In genomic region chr2:22957415-22957814, GRCm38 (mm10) we compare ENCODE assay signal across 18 mouse cellular contexts.
DNase-seq lines count a peak whose midpoint lies in the region; ATAC-seq and TF ChIP-seq lines count a peak whose summit lies in the region.
"Had no signal": no experiment of that assay in that cellular context is flagged by ENCODE, and none has a peak within 500 bp of the region (broad histone marks: within the 10 kb centered on the region; RNA-seq: fewer than 3 reads in every experiment).

No protein-coding gene starts in this region.

- peaks cover 14% of the 10 kb centered on the region for H3K4me1 ChIP-seq in liver, embryonic 12.5 days
- no peaks in the 10 kb centered on the region for H3K4me1 ChIP-seq in liver, postnatal 0 days (ENCODE audit: insufficient read depth)
- peaks cover 10% of the 10 kb centered on the region for H3K4me1 ChIP-seq in liver, embryonic 15.5 days (replicated peaks)
- H3K4me1 ChIP-seq: embryonic facial prominence, embryonic 10.5 days; forebrain, embryonic 10.5 days; kidney, embryonic 15.5 days; limb, embryonic 15.5 days had no signal

- no peak for TF ChIP-seq CTCF in liver, postnatal 0 days (IDR thresholded peaks at IDR 0.05; ENCODE audit: low read depth)

- no peak overlapping the region for H3K27ac ChIP-seq in liver, embryonic 12.5 days
- H3K27ac ChIP-seq in liver, postnatal 0 days (ENCODE audit: low read depth), result no peak overlapping the region
- no peak overlapping the region for H3K27ac ChIP-seq in liver, embryonic 15.5 days (replicated peaks)
- H3K27ac ChIP-seq: embryonic facial prominence, embryonic 10.5 days; forebrain, embryonic 10.5 days; hindbrain, embryonic 14.5 days; kidney, embryonic 15.5 days; limb, embryonic 15.5 days had no signal

- H3K4me2 ChIP-seq in liver, embryonic 12.5 days, result no peak overlapping the region
- H3K4me2 ChIP-seq in liver, postnatal 0 days (ENCODE audit: low read depth, low read length), result no peak overlapping the region
- no peak overlapping the region for H3K4me2 ChIP-seq in liver, embryonic 15.5 days
- H3K4me2 ChIP-seq: hindbrain, embryonic 14.5 days; kidney, embryonic 15.5 days; limb, embryonic 15.5 days had no signal

- H3K9me3 ChIP-seq in liver, embryonic 12.5 days (replicated peaks), result no peaks in the 10 kb centered on the region
- H3K9me3 ChIP-seq in liver, postnatal 0 days (ENCODE audit: low read length), result no peaks in the 10 kb centered on the region
- H3K9me3 ChIP-seq in liver, embryonic 15.5 days (replicated peaks), result no peaks in the 10 kb centered on the region
- H3K9me3 ChIP-seq: embryonic facial prominence, embryonic 10.5 days; forebrain, embryonic 10.5 days; kidney, embryonic 15.5 days; limb, embryonic 15.5 days had no signal

- DNase-seq in liver, postnatal 0 days, result no peak
- DNase-seq in CD4-positive, CD25-positive, alpha-beta regulatory T cell, adult 2 months (ENCODE audit: low read depth, low spot score), result peak; percentile 38
- no peak for DNase-seq in urinary bladder, adult 2 months (ENCODE audit: low spot score)
- DNase-seq in cerebellum, postnatal 14 days, result no peak
- no peak for DNase-seq in thymus, postnatal 10 days (ENCODE audit: low spot score in 2 of 2)
- DNase-seq: cerebellum, postnatal 10 days; heart, adult 18-20 months; layer of hippocampus, postnatal 36 days; thymus, adult 18-20 months had no signal

- TF ChIP-seq EP300 in liver, postnatal 0 days (IDR thresholded peaks at IDR 0.05; ENCODE audit: low read depth), result no peak

- no peak overlapping the region for H3K4me3 ChIP-seq in liver, embryonic 12.5 days
- H3K4me3 ChIP-seq in liver, postnatal 0 days (ENCODE audit: low read depth, low read length), result no peak overlapping the region
- no peak overlapping the region for H3K4me3 ChIP-seq in liver, embryonic 15.5 days (replicated peaks)
- H3K4me3 ChIP-seq: embryonic facial prominence, embryonic 10.5 days; forebrain, embryonic 10.5 days; kidney, embryonic 15.5 days; limb, embryonic 15.5 days; myocyte had no signal

- 86% methylated on average over 1 of the region's 1 CpGs for WGBS in liver, embryonic 12.5 days (ENCODE audit: insufficient replicate concordance)
- 85% methylated on average over 1 of the region's 1 CpGs for WGBS in liver, postnatal 0 days (ENCODE audit: insufficient replicate concordance)
- 73% methylated on average over 1 of the region's 1 CpGs for WGBS in liver, embryonic 15.5 days (ENCODE audit: insufficient replicate concordance)

- peak; percentile 77 for ATAC-seq in liver, embryonic 12.5 days
- no peak for ATAC-seq in liver, postnatal 0 days
- ATAC-seq in activated CD4-positive, CD25-positive, alpha-beta regulatory T cell, adult 4 months, result peak; percentile 83
- ATAC-seq in liver, embryonic 15.5 days (ENCODE audit: insufficient read depth), result peak; percentile 31; the same call in 1 of the 2 replicates

- no peaks in the 10 kb centered on the region for H3K27me3 ChIP-seq in liver, embryonic 12.5 days (replicated peaks)
- no peaks in the 10 kb centered on the region for H3K27me3 ChIP-seq in liver, postnatal 0 days (ENCODE audit: insufficient read depth, low read length)
- H3K27me3 ChIP-seq in liver, embryonic 15.5 days, result no peaks in the 10 kb centered on the region
- H3K27me3 ChIP-seq: kidney, embryonic 15.5 days; limb, embryonic 15.5 days had no signal

- peaks cover 20% of the 10 kb centered on the region for H3K36me3 ChIP-seq in liver, embryonic 12.5 days
- H3K36me3 ChIP-seq in liver, postnatal 0 days (replicated peaks; ENCODE audit: insufficient read depth, low read length), result peaks cover 27% of the 10 kb centered on the region
- 0 out of 2 replicates have a peak, but pooled peaks cover 8% of the 10 kb centered on the region for H3K36me3 ChIP-seq in liver, embryonic 15.5 days (replicated peaks)

- H3K9ac ChIP-seq in liver, embryonic 12.5 days, result no peak overlapping the region
- H3K9ac ChIP-seq in liver, postnatal 0 days (replicated peaks), result no peak overlapping the region
- H3K9ac ChIP-seq in liver, embryonic 15.5 days, result no peak overlapping the region
- H3K9ac ChIP-seq: hindbrain, embryonic 14.5 days; kidney, embryonic 15.5 days; limb, embryonic 15.5 days had no signal
